Mouse (Mus musculus): Measurements from ENCODE around the gene Tgoln1. TPM values are rescaled to one million over a fixed set of nuclear protein-coding genes. Genes with fewer than 3 reads are reported as not detected.

Gene Tgoln1
- polyA plus RNA-seq, 1 experiment from 2014 or later = 21.7 TPM

DNA sequence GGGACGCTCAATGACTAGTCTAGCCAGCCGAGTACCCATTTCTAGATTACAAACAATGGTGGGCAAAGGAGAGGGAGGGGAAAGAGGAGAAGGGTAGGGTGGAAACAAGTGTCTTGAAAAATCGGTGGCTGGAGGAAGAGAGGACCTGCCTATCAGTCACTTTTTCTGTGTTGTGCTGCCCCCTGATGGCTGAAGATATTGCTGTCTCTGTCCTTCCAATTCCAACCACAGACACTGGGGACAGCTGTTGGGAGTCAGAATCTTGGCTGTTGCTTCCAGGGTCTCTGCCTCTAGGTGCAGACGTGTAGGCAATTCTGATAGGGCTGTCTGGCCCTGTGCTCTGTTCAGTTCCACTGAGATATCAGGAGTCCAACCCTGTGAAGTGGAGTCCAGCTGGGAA is 50.8 kb downstream of the Tgoln1 start:
- Histone ChIP-seq H3K27me3 (no peaks in the 10 kb centered on the region; the same call in 1 of the 2 replicates), H3K9me3 (no peaks in the 10 kb centered on the region), H3K4me1 (replicated peaks) (peaks cover 15% of the 10 kb centered on the region), H3K4me2 (no peak overlapping the region), H3K9ac (replicated peaks) (no peak overlapping the region), H3K27ac (no peak overlapping the region), H3K4me3 (replicated peaks) (no peak overlapping the region), H3K36me3 (peaks cover 15% of the 10 kb centered on the region; the same call in 1 of the 2 replicates)
- 5% methylated on average over 4 of the region's 4 CpGs for WGBS
- peak; percentile 61 for ATAC-seq (ENCODE audit: insufficient number of reproducible peaks, insufficient read depth, low FRiP score, low TSS enrichment, low read depth)

DNA sequence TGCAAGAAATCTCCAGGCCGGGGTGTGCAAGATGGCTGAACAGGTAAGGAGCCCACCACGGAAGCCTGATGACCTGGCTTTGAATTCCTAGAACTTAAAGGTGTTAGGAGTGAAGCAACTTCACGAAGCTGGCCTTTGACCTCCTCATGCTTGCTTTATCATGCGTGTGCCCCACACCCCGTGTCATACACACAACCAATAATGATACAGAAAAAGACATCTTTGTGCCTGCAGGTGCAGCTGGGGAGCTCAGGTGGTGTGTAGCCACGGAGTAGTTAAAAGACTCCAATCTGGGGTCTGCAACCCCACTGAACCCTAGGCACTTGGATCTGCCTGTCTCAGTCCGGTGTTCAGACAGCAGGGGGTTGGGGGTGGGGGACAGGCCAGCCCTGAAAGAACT is 51.3 kb downstream of the Tgoln1 start:
- 0 out of 2 replicates have a peak overlapping the region, but pooled peaks have one; percentile 35 for H3K27ac ChIP-seq
- H3K4me2 ChIP-seq = no peak overlapping the region
- H3K4me3 ChIP-seq (replicated peaks) = no peak overlapping the region
- H3K36me3 ChIP-seq = peaks cover 15% of the 10 kb centered on the region; the same call in 1 of the 2 replicates
- no peak for ATAC-seq (ENCODE audit: insufficient number of reproducible peaks, insufficient read depth, low FRiP score, low TSS enrichment, low read depth)
- H3K27me3 ChIP-seq = no peaks in the 10 kb centered on the region; the same call in 1 of the 2 replicates
- H3K4me1 ChIP-seq (replicated peaks) = peaks cover 15% of the 10 kb centered on the region
- H3K9ac ChIP-seq (replicated peaks) = no peak overlapping the region
- WGBS = 78% methylated on average over 7 of the region's 7 CpGs
- no peaks in the 10 kb centered on the region for H3K9me3 ChIP-seq

DNA sequence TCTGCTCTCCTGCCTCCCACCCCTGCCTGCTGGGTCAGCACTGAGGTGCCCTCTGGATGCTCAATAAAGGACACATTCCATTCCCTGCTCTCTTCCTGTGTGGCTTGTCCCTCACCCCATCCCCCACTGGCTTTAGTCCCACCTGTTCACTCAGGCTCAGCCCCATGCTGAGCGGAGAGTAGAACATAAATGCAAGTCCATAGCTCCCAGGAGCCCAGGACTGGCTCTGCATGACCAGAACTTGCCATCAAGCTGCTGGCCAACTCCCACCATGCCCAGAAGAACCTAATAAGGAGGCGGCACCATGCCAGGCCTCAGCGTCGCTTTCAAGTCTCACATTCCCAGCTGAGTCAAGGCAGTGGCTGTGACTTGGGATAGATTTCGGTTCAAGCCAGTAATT is 53.9 kb downstream of the Tgoln1 start:
- ATAC-seq (ENCODE audit: insufficient number of reproducible peaks, insufficient read depth, low FRiP score, low TSS enrichment, low read depth) = no peak
- Histone ChIP-seq H3K27ac (no peak overlapping the region), H3K9ac (replicated peaks) (no peak overlapping the region)

DNA sequence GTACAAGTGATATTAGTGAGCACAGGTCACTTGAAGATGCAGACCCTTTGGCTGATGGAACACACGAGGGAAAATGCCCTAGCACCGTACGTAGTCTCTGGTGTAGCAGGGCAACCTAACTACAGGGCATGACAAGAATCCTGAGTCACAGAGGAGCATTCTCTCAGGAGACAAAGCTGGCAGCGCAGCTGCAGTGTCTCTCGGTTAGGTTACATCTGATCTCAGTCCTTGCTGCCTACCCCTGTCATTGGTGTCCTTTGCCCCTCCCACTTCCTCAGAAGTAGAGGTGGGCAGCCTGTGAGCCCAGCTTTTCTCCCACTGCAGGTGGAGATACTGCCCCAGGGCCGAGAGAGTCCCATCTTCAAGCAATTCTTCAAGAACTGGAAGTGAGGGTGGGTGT is 54.3 kb downstream of the Tgoln1 start:
- Histone ChIP-seq H3K9ac (replicated peaks) (no peak overlapping the region), H3K4me2 (no peak overlapping the region), H3K4me1 (replicated peaks) (peaks cover 15% of the 10 kb centered on the region), H3K27ac (no peak overlapping the region), H3K27me3 (no peaks in the 10 kb centered on the region), H3K9me3 (no peaks in the 10 kb centered on the region), H3K4me3 (replicated peaks) (no peak overlapping the region), H3K36me3 (no peaks in the 10 kb centered on the region)
- no peak for ATAC-seq (ENCODE audit: insufficient number of reproducible peaks, insufficient read depth, low FRiP score, low TSS enrichment, low read depth)
- 59% methylated on average over 6 of the region's 6 CpGs for WGBS

More for the DNA sequence above, 53.9 kb downstream of the Tgoln1 start:
- WGBS = 62% methylated on average over 5 of the region's 5 CpGs
- H3K27me3 ChIP-seq = no peaks in the 10 kb centered on the region
- no peak overlapping the region for H3K4me3 ChIP-seq (replicated peaks)
- H3K4me1 ChIP-seq (replicated peaks) = peaks cover 15% of the 10 kb centered on the region
- H3K36me3 ChIP-seq = peaks cover 2% of the 10 kb centered on the region; the same call in 1 of the 2 replicates
- no peak overlapping the region for H3K4me2 ChIP-seq
- no peaks in the 10 kb centered on the region for H3K9me3 ChIP-seq

DNA sequence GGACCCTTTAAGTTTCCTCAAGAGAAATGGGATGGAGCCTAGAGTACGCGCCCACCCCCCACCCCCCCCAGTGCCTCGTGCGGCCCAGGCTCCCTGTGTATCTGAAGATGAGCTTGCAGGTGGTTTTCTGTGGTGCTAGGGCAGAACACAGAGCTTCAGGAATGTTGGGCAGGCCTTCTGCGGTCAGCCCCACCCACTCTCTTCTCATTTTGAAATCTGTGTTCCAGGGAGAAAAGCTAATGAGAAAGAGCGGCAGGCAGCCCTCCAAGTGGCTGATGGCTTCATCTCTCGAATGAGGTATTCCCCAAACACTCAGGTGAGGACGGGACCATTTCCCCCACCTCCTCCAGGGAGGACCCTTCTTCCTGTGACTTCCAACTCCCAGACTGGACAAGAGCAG is 56.0 kb downstream of the Tgoln1 start:
- no peak for ATAC-seq (ENCODE audit: insufficient number of reproducible peaks, insufficient read depth, low FRiP score, low TSS enrichment, low read depth)
- Histone ChIP-seq H3K4me1 (replicated peaks) (peaks cover 15% of the 10 kb centered on the region), H3K9ac (replicated peaks) (no peak overlapping the region), H3K27me3 (no peaks in the 10 kb centered on the region), H3K27ac (no peak overlapping the region), H3K36me3 (no peaks in the 10 kb centered on the region), H3K9me3 (no peaks in the 10 kb centered on the region), H3K4me3 (replicated peaks) (no peak overlapping the region), H3K4me2 (no peak overlapping the region)
- WGBS = 79% methylated on average over 8 of the region's 8 CpGs

Other genes with a start within 250 kb of the Tgoln1 start
- gene Vamp5, start 236.5 kb downstream of the Tgoln1 start, polyA plus RNA-seq (2016; fragmentation: Nextera tagmentation; extraction: Ambion mirVana) = 13.9 and 17.3 TPM in 2 replicates
- 105 and 106 TPM in 2 replicates for gene Vamp8, start 226.3 kb downstream of the Tgoln1 start, polyA plus RNA-seq (2016; fragmentation: Nextera tagmentation; extraction: Ambion mirVana)
- 34.0 TPM in 2 replicates for gene Ggcx, start 202.7 kb downstream of the Tgoln1 start, polyA plus RNA-seq (2016; fragmentation: Nextera tagmentation; extraction: Ambion mirVana)
- gene Mat2a, start 177.4 kb downstream of the Tgoln1 start, polyA plus RNA-seq (2016; fragmentation: Nextera tagmentation; extraction: Ambion mirVana) = 408 and 461 TPM in 2 replicates
- gene Sh2d6, start 95.3 kb downstream of the Tgoln1 start, polyA plus RNA-seq (2016; fragmentation: Nextera tagmentation; extraction: Ambion mirVana) = 0.18 TPM in 2 replicates
- gene Capg, start 72.6 kb downstream of the Tgoln1 start, polyA plus RNA-seq (2016; fragmentation: Nextera tagmentation; extraction: Ambion mirVana) = 26.2 and 27.4 TPM in 2 replicates
- gene Elmod3, start 18.6 kb downstream of the Tgoln1 start, polyA plus RNA-seq (2016; fragmentation: Nextera tagmentation; extraction: Ambion mirVana) = 14.8 and 15.2 TPM in 2 replicates
- 10.8 and 12.4 TPM in 2 replicates for gene Retsat, start 18.5 kb downstream of the Tgoln1 start, polyA plus RNA-seq (2016; fragmentation: Nextera tagmentation; extraction: Ambion mirVana)
- gene Tcf7l1, start 172.3 kb upstream of the Tgoln1 start, polyA plus RNA-seq (2016; fragmentation: Nextera tagmentation; extraction: Ambion mirVana) = 49.3 and 58.3 TPM in 2 replicates

All from limb, embryonic 12.5 days (tissue).